Mouse (Mus musculus): ENCODE data around the gene Arrdc2. TPM values are rescaled to one million over a fixed set of nuclear protein-coding genes. Genes with fewer than 3 reads are reported as not detected.

The Arrdc2 gene
- total and polyA plus RNA-seq, 2 experiments = 25.7 to 33.8 TPM

DNA sequence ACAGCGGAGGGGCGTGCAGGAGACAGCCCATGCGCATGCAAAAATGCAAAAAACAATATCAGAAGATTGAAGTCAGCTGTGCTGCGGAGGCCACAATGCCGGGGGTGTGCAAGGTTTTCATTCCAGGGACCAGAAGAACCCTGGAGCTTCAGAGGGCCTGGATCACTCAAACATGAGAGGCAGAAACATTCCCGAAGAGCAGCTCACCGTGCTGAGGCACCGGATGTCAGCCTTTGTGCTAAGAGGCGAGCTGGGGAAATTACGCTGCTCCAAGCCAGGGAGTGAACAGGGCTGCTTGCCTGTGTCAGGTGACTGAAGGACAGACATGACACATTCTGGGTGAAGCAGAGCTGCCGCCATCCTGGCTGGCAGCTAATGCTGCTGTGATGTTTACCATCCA lies 41.0 kb upstream of the Arrdc2 start:
- Histone ChIP-seq H3K36me3 (ENCODE audit: control insufficient read depth, insufficient read depth, low read length) (no peaks in the 10 kb centered on the region), H3K79me2 (ENCODE audit: control insufficient read depth, insufficient read depth, low read length) (no peaks in the 10 kb centered on the region), H3K27me3 (ENCODE audit: control insufficient read depth, insufficient read depth, low read length) (no peaks in the 10 kb centered on the region), H3K4me3 (ENCODE audit: insufficient read depth, low read depth, low read length) (no peak overlapping the region), H3K4me1 (ENCODE audit: control insufficient read depth, insufficient read depth, low read length) (no peaks in the 10 kb centered on the region), H3K9ac (ENCODE audit: low read depth, low read length) (no peak overlapping the region), H3K27ac (replicated peaks; ENCODE audit: insufficient read depth, low read depth, low read length) (no peak overlapping the region)
- 55% methylated on average over 11 of the region's 11 CpGs for WGBS
- no peak for DNase-seq (ENCODE audit: extremely low read depth, low read depth, low spot score)
- TF ChIP-seq POLR2A (IDR thresholded peaks at IDR 0.05; ENCODE audit: extremely low read depth, insufficient read depth, low read length) (no peak), CTCF (IDR thresholded peaks at IDR 0.05; ENCODE audit: low read depth, low read length) (no peak)

DNA sequence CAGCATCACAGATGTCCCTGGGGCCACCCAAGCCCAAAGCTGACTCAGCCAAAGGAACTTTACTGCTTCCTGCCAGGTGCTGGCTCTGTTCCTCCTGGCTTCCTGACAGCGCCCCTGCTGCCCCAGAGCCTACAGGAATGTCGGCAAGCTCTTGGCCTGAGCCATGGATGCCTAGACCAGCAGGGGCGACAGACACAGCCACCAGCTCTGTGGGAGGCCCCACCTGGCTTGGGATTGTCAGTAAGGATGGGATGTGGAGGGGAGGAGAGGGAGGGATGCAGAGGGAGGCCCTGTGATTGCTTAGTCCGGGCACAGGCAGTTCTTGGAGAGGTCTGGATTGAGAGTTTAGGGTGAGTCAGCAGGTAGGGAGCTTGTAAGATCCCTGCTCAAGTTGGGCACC lies 40.6 kb upstream of the Arrdc2 start:
- WGBS = 22% methylated on average over 4 of the region's 4 CpGs
- no peak overlapping the region for H3K4me3 ChIP-seq (ENCODE audit: insufficient read depth, low read depth, low read length)
- H3K9ac ChIP-seq (ENCODE audit: low read depth, low read length) = no peak overlapping the region
- no peaks in the 10 kb centered on the region for H3K36me3 ChIP-seq (ENCODE audit: control insufficient read depth, insufficient read depth, low read length)
- TF ChIP-seq POLR2A (IDR thresholded peaks at IDR 0.05; ENCODE audit: extremely low read depth, insufficient read depth, low read length) (no peak), CTCF (IDR thresholded peaks at IDR 0.05; ENCODE audit: low read depth, low read length) (no peak)
- no peaks in the 10 kb centered on the region for H3K27me3 ChIP-seq (ENCODE audit: control insufficient read depth, insufficient read depth, low read length)
- no peaks in the 10 kb centered on the region for H3K4me1 ChIP-seq (ENCODE audit: control insufficient read depth, insufficient read depth, low read length)
- H3K79me2 ChIP-seq (ENCODE audit: control insufficient read depth, insufficient read depth, low read length) = no peaks in the 10 kb centered on the region
- DNase-seq (ENCODE audit: extremely low read depth, low read depth, low spot score) = no peak
- no peak overlapping the region for H3K27ac ChIP-seq (replicated peaks; ENCODE audit: insufficient read depth, low read depth, low read length)

DNA sequence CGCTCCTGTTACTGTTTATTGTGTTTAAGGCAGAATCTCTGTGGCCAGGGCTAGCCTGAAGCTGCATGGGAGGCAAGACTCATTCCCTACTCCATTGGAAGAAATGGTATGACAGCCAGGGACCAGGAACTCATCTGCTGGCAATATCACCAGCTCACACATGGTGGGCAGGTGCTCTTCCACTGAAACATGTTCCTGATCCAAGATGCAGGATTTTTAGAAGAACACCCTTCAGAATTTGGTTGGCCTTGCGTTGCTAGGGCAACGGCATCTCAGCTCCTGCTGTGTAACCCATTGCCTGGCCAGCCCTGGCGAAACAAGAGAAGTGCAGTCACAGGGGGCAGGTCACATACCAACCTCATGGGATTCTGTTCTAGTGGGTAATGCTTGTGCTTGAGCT lies 40.0 kb upstream of the Arrdc2 start:
- whole genome bisulfite sequencing = 80% methylated on average over 4 of the region's 4 CpGs
- Histone ChIP-seq H3K4me3 (ENCODE audit: insufficient read depth, low read depth, low read length) (no peak overlapping the region), H3K4me1 (ENCODE audit: control insufficient read depth, insufficient read depth, low read length) (no peaks in the 10 kb centered on the region), H3K27me3 (ENCODE audit: control insufficient read depth, insufficient read depth, low read length) (no peaks in the 10 kb centered on the region), H3K36me3 (ENCODE audit: control insufficient read depth, insufficient read depth, low read length) (no peaks in the 10 kb centered on the region), H3K9ac (ENCODE audit: low read depth, low read length) (no peak overlapping the region), H3K27ac (replicated peaks; ENCODE audit: insufficient read depth, low read depth, low read length) (no peak overlapping the region), H3K79me2 (ENCODE audit: control insufficient read depth, insufficient read depth, low read length) (no peaks in the 10 kb centered on the region)
- TF ChIP-seq CTCF (IDR thresholded peaks at IDR 0.05; ENCODE audit: low read depth, low read length) (no peak), POLR2A (IDR thresholded peaks at IDR 0.05; ENCODE audit: extremely low read depth, insufficient read depth, low read length) (no peak)
- DNase-seq (ENCODE audit: extremely low read depth, low read depth, low spot score) = no peak

DNA sequence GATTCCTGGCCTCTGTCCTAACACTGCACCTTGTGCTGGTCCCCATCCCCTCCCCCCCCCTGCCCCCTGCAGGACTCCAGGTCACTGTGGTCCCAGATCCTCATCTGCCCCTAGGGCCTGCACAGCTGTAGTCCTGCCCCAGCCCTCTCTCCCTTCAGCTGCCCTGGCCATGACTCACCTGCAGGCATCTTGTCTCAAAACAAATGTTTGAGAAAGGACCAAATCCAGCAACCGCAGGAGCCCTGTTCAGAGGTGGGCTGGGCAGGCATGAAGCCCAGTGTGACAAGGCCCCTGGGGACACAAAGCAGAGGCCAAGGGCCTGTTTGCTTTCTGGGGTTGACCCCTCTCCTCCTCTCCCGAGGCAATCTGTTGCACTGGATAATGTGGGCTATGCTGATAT lies 38.7 kb upstream of the Arrdc2 start:
- DNase-seq (ENCODE audit: extremely low read depth, low read depth, low spot score) = no peak
- WGBS = 41% methylated on average over 2 of the region's 2 CpGs
- no peak overlapping the region for H3K9ac ChIP-seq (ENCODE audit: low read depth, low read length)
- H3K27me3 ChIP-seq (ENCODE audit: control insufficient read depth, insufficient read depth, low read length) = no peaks in the 10 kb centered on the region
- no peak overlapping the region for H3K4me3 ChIP-seq (ENCODE audit: insufficient read depth, low read depth, low read length)
- H3K79me2 ChIP-seq (ENCODE audit: control insufficient read depth, insufficient read depth, low read length) = no peaks in the 10 kb centered on the region
- H3K36me3 ChIP-seq (ENCODE audit: control insufficient read depth, insufficient read depth, low read length) = no peaks in the 10 kb centered on the region
- H3K4me1 ChIP-seq (ENCODE audit: control insufficient read depth, insufficient read depth, low read length) = no peaks in the 10 kb centered on the region
- H3K27ac ChIP-seq (replicated peaks; ENCODE audit: insufficient read depth, low read depth, low read length) = no peak overlapping the region
- no peak for TF ChIP-seq CTCF (IDR thresholded peaks at IDR 0.05; ENCODE audit: low read depth, low read length)
- no peak for TF ChIP-seq POLR2A (IDR thresholded peaks at IDR 0.05; ENCODE audit: extremely low read depth, insufficient read depth, low read length)

DNA sequence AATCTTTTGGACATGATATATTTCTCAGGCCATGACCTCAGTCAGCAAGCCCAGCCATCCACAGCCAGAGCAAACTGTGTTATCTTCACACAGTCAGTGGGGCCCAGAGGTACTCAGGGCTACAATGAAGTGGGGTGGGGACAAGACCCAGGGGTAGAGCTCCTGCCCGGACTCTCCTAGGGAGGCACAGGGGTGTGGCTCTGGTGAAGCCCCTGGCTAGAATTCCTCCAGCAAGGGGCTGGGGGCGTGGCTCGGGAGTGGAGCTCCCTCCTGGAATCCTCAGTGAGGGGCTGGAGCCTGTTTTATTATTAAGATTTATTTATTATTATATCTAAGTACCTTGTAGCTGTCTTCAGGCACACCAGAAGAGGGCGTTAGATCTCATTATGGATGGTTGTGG lies 36.9 kb upstream of the Arrdc2 start:
- Histone ChIP-seq H3K79me2 (ENCODE audit: control insufficient read depth, insufficient read depth, low read length) (no peaks in the 10 kb centered on the region), H3K9ac (ENCODE audit: low read depth, low read length) (no peak overlapping the region), H3K27me3 (ENCODE audit: control insufficient read depth, insufficient read depth, low read length) (no peaks in the 10 kb centered on the region), H3K4me3 (ENCODE audit: insufficient read depth, low read depth, low read length) (no peak overlapping the region), H3K36me3 (ENCODE audit: control insufficient read depth, insufficient read depth, low read length) (no peaks in the 10 kb centered on the region), H3K4me1 (ENCODE audit: control insufficient read depth, insufficient read depth, low read length) (0 out of 2 replicates have a peak, but pooled peaks cover 2% of the 10 kb centered on the region), H3K27ac (replicated peaks; ENCODE audit: insufficient read depth, low read depth, low read length) (no peak overlapping the region)
- TF ChIP-seq POLR2A (IDR thresholded peaks at IDR 0.05; ENCODE audit: extremely low read depth, insufficient read depth, low read length) = no peak
- TF ChIP-seq CTCF (IDR thresholded peaks at IDR 0.05; ENCODE audit: low read depth, low read length) = no peak
- whole genome bisulfite sequencing = 61% methylated on average over 4 of the region's 4 CpGs
- DNase-seq (ENCODE audit: extremely low read depth, low read depth, low spot score) = no peak

DNA sequence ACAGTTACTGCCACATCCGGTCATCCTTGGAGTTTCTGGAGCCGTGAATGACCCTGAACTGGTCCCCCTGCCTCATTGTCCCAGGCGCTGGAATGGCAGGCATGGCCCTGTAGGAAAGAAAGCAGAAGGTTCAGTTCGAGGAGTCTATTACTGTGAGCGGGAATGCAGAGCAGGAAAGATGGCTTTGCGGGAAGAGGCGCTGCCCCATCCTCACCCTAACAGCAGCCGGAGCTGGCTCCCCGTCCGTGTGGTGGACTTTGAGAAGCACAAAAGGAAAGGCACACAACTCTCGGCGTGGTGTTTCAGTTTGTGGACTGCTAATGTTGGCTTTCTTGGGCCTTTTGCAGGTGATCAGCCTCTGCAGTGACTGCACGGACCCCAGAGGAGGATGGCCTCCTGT lies 34.9 kb upstream of the Arrdc2 start:
- WGBS = 96% methylated on average over 13 of the region's 13 CpGs

More for the DNA sequence above, 34.9 kb upstream of the Arrdc2 start:
- TF ChIP-seq CTCF (IDR thresholded peaks at IDR 0.05; ENCODE audit: low read depth, low read length) (no peak), POLR2A (IDR thresholded peaks at IDR 0.05; ENCODE audit: extremely low read depth, insufficient read depth, low read length) (no peak)
- no peak overlapping the region for H3K27ac ChIP-seq (replicated peaks; ENCODE audit: insufficient read depth, low read depth, low read length)
- 0 out of 2 replicates have a peak, but pooled peaks cover 2% of the 10 kb centered on the region for H3K4me1 ChIP-seq (ENCODE audit: control insufficient read depth, insufficient read depth, low read length)
- no peaks in the 10 kb centered on the region for H3K79me2 ChIP-seq (ENCODE audit: control insufficient read depth, insufficient read depth, low read length)
- H3K4me3 ChIP-seq (ENCODE audit: insufficient read depth, low read depth, low read length) = no peak overlapping the region
- no peaks in the 10 kb centered on the region for H3K27me3 ChIP-seq (ENCODE audit: control insufficient read depth, insufficient read depth, low read length)
- no peak overlapping the region for H3K9ac ChIP-seq (ENCODE audit: low read depth, low read length)
- H3K36me3 ChIP-seq (ENCODE audit: control insufficient read depth, insufficient read depth, low read length) = no peaks in the 10 kb centered on the region
- DNase-seq (ENCODE audit: extremely low read depth, low read depth, low spot score) = no peak

Data from liver, adult 2 months (tissue).